ENCODE assay signal across 20 mouse cellular contexts in genomic region chr11:60030747-60031331, GRCm38 (mm10). TPM values are rescaled to one million over a fixed set of nuclear protein-coding genes. Genes with fewer than 3 reads are reported as not detected.
A peak's percentile ranks its signal among the peaks of the same experiment; 100 is the strongest.
DNase-seq lines count a peak whose midpoint lies in the region; ATAC-seq lines count a peak whose summit lies in the region.
"Had no signal": no experiment of that assay in that cellular context is flagged by ENCODE, and none has a peak within 500 bp of the region (broad histone marks: within the 10 kb centered on the region; RNA-seq: fewer than 3 reads in every experiment).

No protein-coding gene starts in this region.

- 81% methylated on average over 4 of the region's 4 CpGs for WGBS in kidney, embryonic 16.5 days

- no peaks in the 10 kb centered on the region for H3K36me3 ChIP-seq in kidney, embryonic 16.5 days (ENCODE audit: insufficient read depth, low read length)
- H3K36me3 ChIP-seq: forebrain, embryonic 12.5 days; midbrain, embryonic 12.5 days; neural tube, embryonic 13.5 days; stomach, embryonic 15.5 days had no signal

- DNase-seq in adrenal gland, postnatal 14 days: peak; percentile 42
- DNase-seq in adrenal gland, postnatal 4 days (ENCODE audit: low spot score in 2 of 2): no peak
- peak; percentile 92 for DNase-seq in heart, adult 11 months
- DNase-seq in heart, postnatal 4 days: no peak
- DNase-seq in kidney, adult 8-10 months: no peak
- DNase-seq in testis, postnatal 10 days (ENCODE audit: low spot score): peak; percentile 55
- no peak for DNase-seq in ovary, adult 18-20 months (ENCODE audit: low spot score)
- DNase-seq: gastrocnemius, postnatal 36 days; kidney, adult 9 months; kidney, postnatal 4 days; lung, adult 2 months; lung, postnatal 36 days; right cerebral cortex, postnatal 14 days had no signal

- H3K4me2 ChIP-seq in kidney, embryonic 16.5 days (replicated peaks; ENCODE audit: low read depth, low read length): no peak overlapping the region
- H3K4me2 ChIP-seq: forebrain, embryonic 12.5 days; liver, embryonic 11.5 days; midbrain, embryonic 12.5 days; neural tube, embryonic 13.5 days; stomach, embryonic 15.5 days had no signal

- ATAC-seq in kidney, embryonic 16.5 days (ENCODE audit: low FRiP score, low TSS enrichment): no peak
- ATAC-seq: inflammation-experienced regulatory T-cells, adult 6 months had no signal

- no peak overlapping the region for H3K27ac ChIP-seq in kidney, embryonic 16.5 days (ENCODE audit: low read length)
- H3K27ac ChIP-seq: forebrain, embryonic 12.5 days; midbrain, embryonic 12.5 days; neural tube, embryonic 13.5 days; stomach, embryonic 15.5 days had no signal

- H3K4me1 ChIP-seq in kidney, embryonic 16.5 days (ENCODE audit: insufficient read depth, low read length): peaks cover 21% of the 10 kb centered on the region
- H3K4me1 ChIP-seq: midbrain, embryonic 12.5 days; neural tube, embryonic 13.5 days had no signal

- no peak overlapping the region for H3K4me3 ChIP-seq in kidney, embryonic 16.5 days (ENCODE audit: low read length)
- H3K4me3 ChIP-seq: forebrain, embryonic 12.5 days; midbrain, embryonic 12.5 days; neural tube, embryonic 13.5 days; stomach, embryonic 15.5 days had no signal

- H3K27me3 ChIP-seq in kidney, embryonic 16.5 days (ENCODE audit: insufficient read depth, low read length): no peaks in the 10 kb centered on the region
- H3K27me3 ChIP-seq: forebrain, embryonic 12.5 days; midbrain, embryonic 12.5 days; neural tube, embryonic 13.5 days; stomach, embryonic 15.5 days had no signal

- H3K9me3 ChIP-seq in kidney, embryonic 16.5 days (ENCODE audit: low read length): no peaks in the 10 kb centered on the region
- H3K9me3 ChIP-seq: forebrain, embryonic 12.5 days; midbrain, embryonic 12.5 days; neural tube, embryonic 13.5 days; stomach, embryonic 15.5 days had no signal

- H3K9ac ChIP-seq in kidney, embryonic 16.5 days (replicated peaks; ENCODE audit: low read length): 0 out of 2 replicates have a peak overlapping the region, but pooled peaks have one; percentile 5
- H3K9ac ChIP-seq: forebrain, embryonic 12.5 days; midbrain, embryonic 12.5 days; neural tube, embryonic 13.5 days; stomach, embryonic 15.5 days had no signal

RNA-seq across cellular contexts. Expression of gene Pemt, which starts 15.4 kb away (rescaled TPM):
- 16.4 and 69.4 TPM in 2 replicates for total RNA-seq in adrenal gland, postnatal 14 days (2021)
- 10 to 100 TPM in 1 of 2 experiments, 1 to 10 TPM in 1; 7.3 to 54.5 TPM for total RNA-seq in adrenal gland, postnatal 4 days (2021)
- total RNA-seq in heart, postnatal 4 days (2021): 1 to 10 TPM; 2.3 to 2.9 TPM
- polyA plus RNA-seq in kidney, embryonic 16.5 days (2015; fragmentation: Nextera tagmentation; extraction: Ambion mirVana): 11.2 and 12.2 TPM in 2 replicates

Comparison
In these comparisons a context has a peak if more than half of its experiments do, and no peak if none do; other contexts are left out.
1. DNase-seq: peak in adrenal gland, postnatal 14 days (single experiment), heart, adult 11 months (single experiment) and testis, postnatal 10 days (single experiment); none in adrenal gland, postnatal 4 days (0 of 2), heart, postnatal 4 days (single experiment), kidney, adult 8-10 months (0 of 2) and ovary, adult 18-20 months (single experiment).